Mouse (Mus musculus): ENCODE measurements around the gene Afap1l2. TPM values are rescaled to one million over a fixed set of nuclear protein-coding genes. Genes with fewer than 3 reads are reported as not detected.

Afap1l2 gene
- polyA plus RNA-seq, 1 experiment from 2014 or later, result 6.8 TPM

DNA sequence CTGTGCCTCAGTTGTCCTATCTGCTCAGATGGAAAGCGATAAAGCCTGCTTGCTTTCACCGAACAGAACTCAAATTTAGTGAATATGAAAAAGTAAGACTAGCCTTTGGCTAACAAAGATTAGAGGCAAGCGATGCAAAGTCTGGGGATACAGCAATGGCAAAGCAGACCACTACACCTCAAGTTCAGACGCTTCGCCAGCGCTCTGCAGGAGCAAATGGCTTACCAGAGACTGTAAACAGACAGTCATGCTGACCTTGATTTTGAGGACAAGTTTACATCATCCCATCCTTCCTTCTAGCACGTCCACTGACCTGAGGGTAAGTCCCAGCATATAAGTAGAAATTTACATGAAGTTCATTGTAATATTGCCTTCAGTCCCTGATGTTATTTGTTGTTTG is 61.8 kb downstream of the Afap1l2 start:
- H3K27me3 ChIP-seq, result no peaks in the 10 kb centered on the region
- H3K9ac ChIP-seq (replicated peaks), result no peak overlapping the region
- no peak overlapping the region for H3K4me3 ChIP-seq
- ATAC-seq (replicated peaks), result no peak
- no peak overlapping the region for H3K4me2 ChIP-seq (replicated peaks)
- 92% methylated on average over 7 of the region's 7 CpGs for WGBS
- no peaks in the 10 kb centered on the region for H3K36me3 ChIP-seq
- H3K27ac ChIP-seq (replicated peaks), result no peak overlapping the region
- H3K9me3 ChIP-seq, result no peaks in the 10 kb centered on the region
- H3K4me1 ChIP-seq, result peaks cover 3% of the 10 kb centered on the region; the same call in 1 of the 2 replicates

DNA sequence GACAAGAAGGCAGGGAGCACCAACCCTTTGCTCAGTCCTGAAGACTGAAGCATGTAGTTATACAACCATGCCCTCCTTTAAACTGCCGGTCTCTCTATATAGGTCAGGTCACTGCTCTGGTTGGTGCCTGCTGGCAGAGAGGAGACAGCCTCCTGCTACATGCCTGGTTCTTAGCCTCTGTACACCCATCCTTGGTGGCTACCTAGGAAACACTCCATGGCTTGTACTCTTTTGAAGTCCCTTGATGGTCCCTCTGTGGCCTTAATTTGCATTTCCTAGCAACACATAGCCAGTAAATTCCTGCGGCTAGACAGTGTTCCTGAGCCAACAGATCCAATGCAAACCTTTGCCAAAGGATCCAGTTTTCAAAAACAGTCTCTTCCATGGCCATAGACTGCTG is 62.4 kb downstream of the Afap1l2 start:
- ATAC-seq (replicated peaks), result no peak
- Histone ChIP-seq H3K36me3 (no peaks in the 10 kb centered on the region), H3K9ac (replicated peaks) (no peak overlapping the region), H3K9me3 (no peaks in the 10 kb centered on the region), H3K4me2 (replicated peaks) (no peak overlapping the region), H3K4me1 (peaks cover under 1% of the 10 kb centered on the region; the same call in 1 of the 2 replicates), H3K4me3 (no peak overlapping the region), H3K27me3 (no peaks in the 10 kb centered on the region), H3K27ac (replicated peaks) (no peak overlapping the region)
- WGBS, result 75% methylated on average over 2 of the region's 2 CpGs

DNA sequence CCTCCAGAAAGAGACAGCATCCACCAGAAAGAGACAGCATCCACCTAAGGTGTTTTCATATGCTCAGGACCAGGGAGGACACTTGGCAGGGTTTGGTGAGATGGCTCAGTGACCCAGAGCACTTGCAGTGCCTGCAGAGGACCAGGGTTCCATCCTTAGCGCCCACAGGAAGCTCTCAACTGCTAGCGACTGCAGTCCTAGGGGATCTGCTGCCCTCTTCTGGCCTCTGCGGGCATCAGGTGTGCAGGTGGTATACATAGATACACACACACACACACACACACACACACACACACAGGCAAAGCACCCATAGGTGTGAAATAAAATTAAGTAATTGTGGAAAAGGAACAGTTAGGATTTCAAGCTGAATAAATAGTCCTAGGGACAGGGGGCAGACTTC is 63.2 kb downstream of the Afap1l2 start:
- no peak for ATAC-seq (replicated peaks)
- no peak overlapping the region for H3K27ac ChIP-seq (replicated peaks)
- H3K9ac ChIP-seq (replicated peaks), result no peak overlapping the region
- H3K9me3 ChIP-seq, result no peaks in the 10 kb centered on the region
- H3K36me3 ChIP-seq, result no peaks in the 10 kb centered on the region
- no peaks in the 10 kb centered on the region for H3K27me3 ChIP-seq
- 96% methylated on average over 3 of the region's 3 CpGs for WGBS
- no peaks in the 10 kb centered on the region for H3K4me1 ChIP-seq
- H3K4me2 ChIP-seq (replicated peaks), result no peak overlapping the region
- H3K4me3 ChIP-seq, result no peak overlapping the region

DNA sequence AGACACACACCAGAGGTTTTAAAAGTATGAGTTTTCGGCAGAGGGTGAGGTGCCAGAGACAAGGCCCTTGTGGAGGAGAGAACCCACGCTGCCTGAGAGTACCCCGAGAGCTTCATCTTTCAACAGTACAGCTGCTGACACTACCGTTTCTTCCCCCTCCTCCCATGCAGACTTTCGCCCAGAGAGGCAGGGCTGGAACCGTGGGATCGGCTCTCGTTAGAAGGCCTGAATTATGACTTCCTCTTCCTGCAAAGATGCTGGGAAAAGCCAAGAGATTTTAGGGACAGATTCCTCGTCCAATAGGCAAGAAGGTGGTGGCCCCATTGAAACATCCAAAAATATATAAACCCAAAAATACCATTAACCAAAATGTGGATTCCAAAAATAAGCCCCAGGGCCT is 63.8 kb downstream of the Afap1l2 start:
- H3K4me2 ChIP-seq (replicated peaks), result no peak overlapping the region
- H3K27me3 ChIP-seq, result no peaks in the 10 kb centered on the region
- no peak overlapping the region for H3K9ac ChIP-seq (replicated peaks)
- no peak for ATAC-seq (replicated peaks)
- no peaks in the 10 kb centered on the region for H3K4me1 ChIP-seq
- WGBS, result 86% methylated on average over 9 of the region's 9 CpGs
- H3K9me3 ChIP-seq, result no peaks in the 10 kb centered on the region
- H3K36me3 ChIP-seq, result no peaks in the 10 kb centered on the region
- H3K27ac ChIP-seq (replicated peaks), result no peak overlapping the region
- H3K4me3 ChIP-seq, result no peak overlapping the region

DNA sequence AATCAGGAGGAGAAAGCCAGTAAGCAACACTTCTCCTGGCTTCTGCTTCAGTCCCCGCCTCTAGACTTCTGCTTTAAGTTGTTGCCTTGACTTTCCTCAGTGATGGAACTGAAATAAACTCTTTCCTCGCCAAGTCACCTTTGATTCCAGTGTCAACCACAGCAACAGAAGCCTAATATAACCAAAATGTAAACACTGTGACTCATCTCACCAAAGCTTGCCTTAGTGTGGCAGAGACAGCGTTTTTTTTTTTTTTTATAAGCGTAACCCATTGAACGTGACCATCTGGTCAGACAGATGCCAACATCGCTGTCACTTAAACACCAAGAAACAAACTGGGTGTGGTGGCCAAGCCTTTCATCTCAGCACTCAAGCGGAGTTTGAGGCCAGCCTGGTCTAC is 65.8 kb downstream of the Afap1l2 start:
- Histone ChIP-seq H3K4me2 (replicated peaks) (no peak overlapping the region), H3K9me3 (no peaks in the 10 kb centered on the region), H3K36me3 (no peaks in the 10 kb centered on the region), H3K4me3 (no peak overlapping the region), H3K9ac (replicated peaks) (no peak overlapping the region), H3K4me1 (no peaks in the 10 kb centered on the region), H3K27me3 (no peaks in the 10 kb centered on the region), H3K27ac (replicated peaks) (no peak overlapping the region)
- no peak for ATAC-seq (replicated peaks)
- WGBS, result 86% methylated on average over 7 of the region's 7 CpGs

DNA sequence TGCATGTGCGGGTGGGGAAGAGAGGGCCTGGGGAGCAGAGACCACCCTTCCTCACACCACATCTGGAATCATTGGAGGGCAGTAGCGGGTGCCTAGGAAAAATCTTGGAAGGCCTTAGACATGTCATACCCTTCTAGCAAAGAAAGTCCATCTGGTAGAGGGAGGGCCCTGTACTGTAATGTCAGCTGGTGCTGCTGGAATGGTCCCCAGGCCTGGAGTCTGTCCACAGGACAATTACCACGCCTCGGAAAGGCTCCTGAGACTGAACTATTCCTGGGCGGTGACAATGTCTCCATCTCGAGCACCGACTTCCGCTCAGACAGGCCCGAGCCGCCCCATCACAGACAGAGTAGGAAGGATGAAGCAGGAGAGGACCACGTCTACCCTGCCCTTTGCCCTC is 67.5 kb downstream of the Afap1l2 start:
- WGBS, result 89% methylated on average over 11 of the region's 11 CpGs
- H3K4me2 ChIP-seq (replicated peaks), result no peak overlapping the region
- H3K9ac ChIP-seq (replicated peaks), result no peak overlapping the region
- no peaks in the 10 kb centered on the region for H3K36me3 ChIP-seq
- no peaks in the 10 kb centered on the region for H3K4me1 ChIP-seq
- H3K27me3 ChIP-seq, result no peaks in the 10 kb centered on the region
- no peak overlapping the region for H3K4me3 ChIP-seq
- no peak for ATAC-seq (replicated peaks)
- no peaks in the 10 kb centered on the region for H3K9me3 ChIP-seq
- H3K27ac ChIP-seq (replicated peaks), result no peak overlapping the region

DNA sequence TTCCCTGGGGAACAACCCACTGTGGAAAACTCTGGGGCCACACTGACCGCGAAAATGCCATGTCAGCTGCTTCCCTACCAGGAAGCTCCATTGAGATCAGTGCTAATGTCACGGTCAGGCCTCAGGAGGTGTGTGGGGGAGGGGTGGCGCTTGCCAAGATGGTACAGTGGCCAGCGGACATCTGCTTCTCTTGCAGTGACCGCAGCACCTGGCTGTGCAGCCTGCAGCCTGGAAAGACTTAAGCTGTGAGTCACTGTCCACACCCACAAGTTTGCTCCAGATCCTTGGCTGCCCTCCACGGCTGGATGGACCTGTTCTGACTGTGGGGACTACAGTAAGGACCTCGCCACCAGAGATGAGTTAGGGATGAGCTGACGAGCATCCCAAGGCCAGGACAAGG is 68.2 kb downstream of the Afap1l2 start:
- no peak overlapping the region for H3K4me3 ChIP-seq
- no peaks in the 10 kb centered on the region for H3K27me3 ChIP-seq
- no peak overlapping the region for H3K9ac ChIP-seq (replicated peaks)
- 89% methylated on average over 9 of the region's 9 CpGs for WGBS
- no peak for ATAC-seq (replicated peaks)
- H3K27ac ChIP-seq (replicated peaks), result no peak overlapping the region
- no peaks in the 10 kb centered on the region for H3K4me1 ChIP-seq
- no peaks in the 10 kb centered on the region for H3K36me3 ChIP-seq
- no peak overlapping the region for H3K4me2 ChIP-seq (replicated peaks)
- H3K9me3 ChIP-seq, result no peaks in the 10 kb centered on the region

DNA sequence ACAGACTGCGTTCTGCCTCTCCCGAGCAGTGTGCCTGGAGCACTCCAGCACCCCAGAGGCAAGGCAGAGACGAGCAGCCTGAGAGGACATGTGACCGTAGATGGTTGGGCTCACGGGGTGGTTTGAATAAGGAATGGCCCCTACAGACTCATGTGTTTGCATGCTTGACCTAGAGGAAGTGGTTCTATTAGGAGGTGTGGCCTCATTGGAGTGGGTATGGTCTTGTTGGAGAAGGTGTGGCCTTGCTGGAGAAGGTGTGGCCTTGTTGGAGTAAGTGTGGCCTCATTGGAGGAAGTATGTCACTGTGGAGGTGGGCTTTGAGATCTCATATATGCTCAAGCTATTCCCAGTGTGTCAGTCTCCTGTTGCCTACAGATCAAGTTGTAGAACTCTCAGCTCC is 70.1 kb downstream of the Afap1l2 start:
- Histone ChIP-seq H3K27ac (replicated peaks) (no peak overlapping the region), H3K9me3 (no peaks in the 10 kb centered on the region), H3K36me3 (no peaks in the 10 kb centered on the region), H3K9ac (replicated peaks) (no peak overlapping the region), H3K4me2 (replicated peaks) (no peak overlapping the region), H3K4me3 (no peak overlapping the region), H3K27me3 (no peaks in the 10 kb centered on the region), H3K4me1 (no peaks in the 10 kb centered on the region)
- no peak for ATAC-seq (replicated peaks)
- WGBS, result 93% methylated on average over 5 of the region's 5 CpGs

DNA sequence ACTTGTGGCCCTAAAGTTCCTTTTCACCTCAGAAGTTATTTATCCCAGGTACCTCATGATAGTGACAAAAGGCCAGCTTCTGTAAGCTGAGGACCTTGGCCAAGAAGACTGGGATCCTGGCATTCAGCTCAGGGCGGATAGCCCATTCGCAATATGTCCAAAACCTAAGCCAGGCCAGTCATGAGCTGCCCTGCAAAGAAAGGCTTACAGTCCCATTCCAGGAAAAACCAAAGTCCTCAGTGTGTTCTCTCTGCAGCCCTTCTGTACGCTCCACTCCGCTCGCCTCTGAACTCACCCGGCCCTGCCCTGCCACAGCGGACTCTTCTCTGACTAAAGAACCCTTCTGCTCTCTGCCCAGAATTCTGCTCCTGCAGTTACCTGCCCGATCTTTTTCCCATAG is 71.8 kb downstream of the Afap1l2 start:
- Histone ChIP-seq H3K27ac (replicated peaks) (no peak overlapping the region), H3K36me3 (no peaks in the 10 kb centered on the region), H3K9me3 (no peaks in the 10 kb centered on the region), H3K27me3 (no peaks in the 10 kb centered on the region), H3K4me2 (replicated peaks) (no peak overlapping the region), H3K4me3 (no peak overlapping the region), H3K9ac (replicated peaks) (no peak overlapping the region), H3K4me1 (no peaks in the 10 kb centered on the region)
- 95% methylated on average over 8 of the region's 8 CpGs for WGBS
- ATAC-seq (replicated peaks), result no peak

DNA sequence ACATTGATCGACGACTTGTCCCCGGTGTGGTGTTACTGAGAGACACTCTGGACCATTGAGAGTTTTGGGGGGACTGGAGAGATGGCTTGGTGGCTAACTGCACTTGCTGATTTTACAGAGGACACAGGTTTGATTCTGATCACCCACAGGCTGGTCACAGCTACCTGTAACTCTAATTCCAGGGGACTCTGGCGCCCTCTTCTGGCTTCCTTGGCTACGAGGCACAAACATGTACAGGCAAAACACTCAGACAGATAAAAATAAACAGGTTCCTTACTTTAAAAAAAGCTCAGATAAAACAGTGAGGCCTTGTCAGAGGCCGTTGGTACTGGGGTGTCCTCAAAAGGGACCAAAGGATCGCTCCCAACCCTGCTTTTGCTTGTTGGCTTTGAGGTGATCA is 72.3 kb downstream of the Afap1l2 start:
- Histone ChIP-seq H3K9me3 (no peaks in the 10 kb centered on the region), H3K27ac (replicated peaks) (no peak overlapping the region), H3K4me3 (no peak overlapping the region), H3K4me1 (no peaks in the 10 kb centered on the region), H3K36me3 (no peaks in the 10 kb centered on the region), H3K4me2 (replicated peaks) (no peak overlapping the region), H3K27me3 (no peaks in the 10 kb centered on the region), H3K9ac (replicated peaks) (no peak overlapping the region)
- no peak for ATAC-seq (replicated peaks)
- WGBS, result 85% methylated on average over 7 of the region's 7 CpGs

DNA sequence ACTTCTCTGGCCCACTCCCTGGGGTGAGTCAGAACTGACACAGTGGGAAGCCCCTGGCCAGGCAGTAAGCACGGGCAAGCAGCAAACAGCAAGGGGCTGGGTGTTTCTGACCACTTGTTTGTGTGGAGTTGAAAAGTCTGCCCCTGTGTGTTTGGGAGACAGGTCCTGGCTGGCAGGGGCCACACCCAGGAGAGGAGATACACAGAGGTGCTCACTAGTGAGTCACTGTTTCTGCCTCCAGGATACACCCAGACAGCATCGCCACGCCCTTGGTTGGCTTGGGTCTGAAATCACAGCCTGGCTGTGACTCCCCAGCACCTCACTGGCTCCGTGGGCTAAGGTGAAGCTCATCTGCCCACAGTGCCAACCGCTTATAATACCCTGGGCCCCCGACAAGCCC is 72.9 kb downstream of the Afap1l2 start:
- no peaks in the 10 kb centered on the region for H3K4me1 ChIP-seq
- no peak overlapping the region for H3K4me2 ChIP-seq (replicated peaks)
- H3K4me3 ChIP-seq, result no peak overlapping the region
- WGBS, result 88% methylated on average over 6 of the region's 6 CpGs
- no peaks in the 10 kb centered on the region for H3K9me3 ChIP-seq
- no peak for ATAC-seq (replicated peaks)
- H3K36me3 ChIP-seq, result no peaks in the 10 kb centered on the region
- no peaks in the 10 kb centered on the region for H3K27me3 ChIP-seq
- H3K9ac ChIP-seq (replicated peaks), result no peak overlapping the region
- H3K27ac ChIP-seq (replicated peaks), result no peak overlapping the region

DNA sequence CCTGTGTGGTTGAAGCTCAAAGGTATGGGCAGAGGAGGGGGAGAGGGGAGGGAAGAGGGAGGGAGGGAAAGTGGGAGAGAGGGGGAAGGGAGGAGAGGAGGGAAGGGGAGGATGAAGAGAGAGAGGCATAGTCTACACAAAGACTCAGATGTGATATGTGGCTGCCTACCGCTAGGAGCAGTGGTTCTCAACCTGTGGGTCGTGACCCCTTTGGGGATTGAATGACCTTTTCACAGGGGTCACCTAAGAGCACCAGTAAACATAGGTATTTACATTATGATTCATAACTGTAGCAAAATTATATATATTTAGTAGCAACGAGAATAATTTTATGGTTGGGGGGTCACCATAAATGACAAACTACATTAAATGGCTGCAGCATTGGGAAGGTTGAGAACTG is 74.2 kb downstream of the Afap1l2 start:
- 84% methylated on average over 3 of the region's 3 CpGs for WGBS

DNA sequence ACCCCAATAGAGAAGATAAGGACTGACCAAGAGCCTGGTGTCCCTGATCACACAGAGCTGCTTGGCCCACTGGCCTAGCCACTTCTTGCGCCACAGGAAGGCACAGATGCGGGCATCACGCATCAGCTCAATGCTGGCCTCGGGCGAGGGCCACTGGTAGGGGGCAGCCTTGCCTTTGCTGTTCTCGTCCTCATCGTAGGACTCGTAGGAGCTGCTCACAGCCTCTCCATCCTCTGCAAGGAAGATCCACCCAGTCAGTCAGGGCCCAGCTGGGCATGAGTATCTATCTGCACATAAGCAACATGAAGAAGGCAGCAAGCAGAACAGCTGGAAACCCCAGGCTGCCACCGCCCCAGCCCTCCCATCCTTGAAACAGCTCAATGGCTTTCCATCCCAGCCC is 78.0 kb downstream of the Afap1l2 start:
- Histone ChIP-seq H3K4me3 (no peak overlapping the region), H3K27ac (replicated peaks) (no peak overlapping the region), H3K9me3 (no peaks in the 10 kb centered on the region), H3K36me3 (no peaks in the 10 kb centered on the region), H3K27me3 (no peaks in the 10 kb centered on the region), H3K9ac (replicated peaks) (no peak overlapping the region), H3K4me1 (no peaks in the 10 kb centered on the region), H3K4me2 (replicated peaks) (no peak overlapping the region)
- WGBS, result 91% methylated on average over 9 of the region's 9 CpGs
- ATAC-seq (replicated peaks), result no peak

More for the DNA sequence above, 74.2 kb downstream of the Afap1l2 start:
- H3K4me1 ChIP-seq, result no peaks in the 10 kb centered on the region
- no peaks in the 10 kb centered on the region for H3K27me3 ChIP-seq
- no peaks in the 10 kb centered on the region for H3K9me3 ChIP-seq
- H3K9ac ChIP-seq (replicated peaks), result no peak overlapping the region
- no peak overlapping the region for H3K27ac ChIP-seq (replicated peaks)
- H3K4me2 ChIP-seq (replicated peaks), result no peak overlapping the region
- no peak overlapping the region for H3K4me3 ChIP-seq
- H3K36me3 ChIP-seq, result no peaks in the 10 kb centered on the region
- no peak for ATAC-seq (replicated peaks)
